Mouse (Mus musculus) urinary bladder, postnatal 4 days (tissue): ENCODE results near the gene Vpreb2.
A peak's percentile ranks its signal among the peaks of the same experiment; 100 is the strongest.
"Not testable (repeated sequence)": the region's sequence is repeated elsewhere in the genome, so short reads cannot be mapped to it uniquely, and the experiment has no call there.

Experiments used
- DNase-seq, 2 experiments: peaks; one replicate each; pipeline ENCODE4 v3.0.0; 2021 to 2022; ENCODE audit warnings: low spot score in 2 of 2

The Vpreb2 gene

DNA sequence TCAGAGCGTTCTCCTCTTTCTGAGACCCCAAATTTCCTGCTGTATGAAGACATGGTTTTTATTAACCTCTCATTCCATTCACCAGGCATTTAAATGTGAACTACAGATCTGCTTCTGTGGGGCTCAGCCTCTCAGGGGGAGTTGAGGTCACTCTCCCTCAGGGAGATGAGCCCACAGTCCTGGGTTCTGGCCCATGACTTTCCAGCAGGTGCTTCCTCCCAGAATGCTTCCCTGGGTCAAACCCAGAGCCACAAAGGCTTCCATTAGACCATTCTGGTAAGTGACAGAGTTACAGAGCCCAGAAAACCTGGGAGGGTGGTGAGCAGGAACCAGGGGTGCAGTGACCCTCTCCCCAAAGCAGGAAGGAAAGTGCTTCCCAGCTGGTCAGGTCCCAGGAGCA, at the start of gene Vpreb2:
Gene Vpreb2 (plus strand): TSS at position 301 of the 400 bp plus-strand sequence.
- DNase-seq = no peak

GRCm38 (mm10) chr16:17931906-17932460, 48.2 kb upstream of the Vpreb2 start:
- no peak for DNase-seq

- DNase-seq = no peak
Observed at GRCm38 (mm10) chr16:17933594-17934444, 46.4 kb upstream of the Vpreb2 start.

GRCm38 (mm10) chr16:17934445-17934910, 45.8 kb upstream of the Vpreb2 start:
- no peak for DNase-seq

DNA sequence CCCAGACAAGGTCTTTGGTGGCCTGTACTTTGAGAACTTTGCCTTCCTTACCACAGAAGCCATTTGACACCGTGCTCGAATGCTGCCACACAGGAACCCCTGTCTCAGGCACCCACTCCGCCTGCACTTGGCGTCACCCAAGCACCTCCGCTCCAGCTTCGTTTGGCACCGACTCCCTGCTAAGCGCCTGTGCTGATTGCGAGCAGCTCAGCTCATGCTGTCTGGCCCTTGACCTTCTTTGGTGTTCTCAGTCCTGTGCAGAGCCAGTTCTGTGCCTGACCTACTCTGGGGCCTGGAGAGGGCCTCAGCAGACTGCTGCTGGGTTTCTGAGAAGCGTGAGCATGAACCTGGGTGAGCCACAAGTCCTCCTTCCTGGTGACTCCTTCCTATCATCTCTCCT, 43.5 kb upstream of the Vpreb2 start:
- DNase-seq = no peak

- DNase-seq = no peak
Observed at GRCm38 (mm10) chr16:17938187-17938586, 42.0 kb upstream of the Vpreb2 start.

DNA sequence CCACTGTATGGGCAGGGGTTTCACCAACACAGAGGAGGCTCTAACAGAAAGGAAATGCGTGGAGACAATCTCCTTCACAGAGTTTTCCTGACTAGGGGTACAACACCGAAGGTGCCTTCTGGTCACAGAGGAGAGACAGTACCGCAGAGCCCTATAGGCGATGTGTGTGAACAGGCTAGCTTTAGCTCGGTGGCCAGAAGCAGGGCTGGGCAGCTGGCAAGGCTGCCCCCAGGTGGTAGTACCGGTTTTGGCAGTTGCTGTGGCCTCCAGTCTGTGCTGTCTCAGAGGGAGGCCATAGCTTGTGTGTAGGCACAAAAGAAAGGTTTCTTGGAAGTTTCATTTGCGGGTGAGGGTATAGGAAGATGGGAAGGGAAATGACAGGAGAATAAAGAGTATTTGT, 41.4 kb upstream of the Vpreb2 start:
- DNase-seq = peak; percentile 48 to 67

DNA sequence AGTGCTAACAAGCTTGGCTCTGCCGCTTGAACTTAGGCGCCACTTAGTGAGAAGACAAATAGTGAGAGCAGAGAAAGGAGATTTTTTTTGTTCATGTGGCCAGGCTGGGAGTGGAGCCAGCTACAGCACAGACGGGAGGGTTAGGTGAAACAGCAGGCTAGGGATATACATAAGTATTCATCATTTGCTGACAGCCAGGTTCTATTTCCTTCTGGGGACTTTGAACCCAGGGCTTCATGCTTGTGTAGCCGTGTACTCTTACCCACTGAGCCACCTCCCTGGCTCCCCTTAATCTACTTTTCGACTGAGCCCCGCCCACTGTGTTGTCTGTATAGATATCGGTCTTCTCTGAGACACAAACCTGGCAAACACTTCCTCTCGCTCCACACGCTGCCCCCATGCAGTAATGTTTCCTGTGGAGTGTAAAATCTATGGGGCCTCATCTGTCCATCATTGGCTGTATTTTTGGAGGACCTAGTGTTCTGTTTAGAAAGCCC, 40.9 kb upstream of the Vpreb2 start:
- no peak for DNase-seq

GRCm38 (mm10) chr16:17943466-17943865, 36.8 kb upstream of the Vpreb2 start:
- DNase-seq = no peak

DNA sequence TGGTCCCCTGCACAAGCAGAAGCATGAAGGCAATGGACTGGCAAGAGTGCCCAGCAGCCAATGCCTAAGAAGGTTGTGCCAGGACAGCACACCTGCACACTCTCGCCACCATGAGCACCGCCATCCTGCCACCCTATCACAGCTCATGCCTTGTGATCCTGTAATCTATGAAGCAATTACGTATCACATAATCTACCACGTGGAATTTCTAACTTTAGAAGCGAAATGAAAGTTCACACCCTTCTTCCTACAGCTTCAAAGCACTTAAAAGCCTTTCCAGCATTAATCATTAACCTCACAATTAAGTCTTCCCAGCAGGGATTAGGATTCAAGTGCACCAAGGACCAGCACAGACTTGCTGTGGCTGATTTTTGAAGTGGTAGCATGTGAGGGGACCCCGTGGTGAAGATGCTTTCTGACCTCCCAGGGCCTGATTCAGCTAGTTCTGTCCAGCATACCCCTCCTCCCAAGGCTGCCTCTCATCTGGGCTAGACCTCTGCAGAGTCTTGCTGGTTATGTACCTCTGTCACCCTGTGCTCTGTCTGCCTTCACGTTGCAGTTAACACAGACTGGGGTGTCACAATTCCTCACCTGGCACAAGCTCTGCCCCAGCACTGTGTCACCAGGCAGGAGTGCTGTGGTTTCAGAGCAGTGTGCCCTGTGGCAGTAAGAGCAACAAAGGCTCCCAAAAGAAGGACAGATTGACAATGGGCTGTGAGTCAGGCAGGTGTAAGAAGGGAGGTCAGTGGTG, 35.0 kb upstream of the Vpreb2 start:
- no peak for DNase-seq

GRCm38 (mm10) chr16:17949421-17949877, 30.8 kb upstream of the Vpreb2 start:
- DNase-seq = no peak

DNA sequence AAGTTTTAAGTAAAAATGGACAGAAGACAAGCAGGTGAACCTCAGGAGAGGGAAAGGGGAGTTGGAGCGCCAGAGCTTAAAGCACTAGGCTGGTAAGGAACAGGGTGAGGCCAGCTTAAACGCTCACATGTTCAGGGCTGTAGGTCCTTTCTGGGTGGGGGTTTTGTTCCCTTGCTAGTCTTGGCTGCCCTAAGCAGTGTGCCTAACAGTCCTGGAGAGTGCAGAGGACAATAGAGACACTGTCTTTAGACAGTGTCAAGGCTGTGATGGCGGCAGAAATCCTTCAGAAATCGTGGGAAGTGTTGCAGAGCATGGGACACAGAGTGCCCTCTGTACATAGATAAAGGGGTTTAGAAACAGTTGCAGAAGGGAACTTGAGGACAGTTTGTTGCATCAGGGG, 30.2 kb upstream of the Vpreb2 start:
- no peak for DNase-seq

GRCm38 (mm10) chr16:17951618-17952017, 28.6 kb upstream of the Vpreb2 start:
- DNase-seq = no peak

- DNase-seq = not testable (repeated sequence)
Observed at GRCm38 (mm10) chr16:17956052-17956638, 24.1 kb upstream of the Vpreb2 start.

- no peak for DNase-seq
Observed at GRCm38 (mm10) chr16:17962091-17962490, 18.1 kb upstream of the Vpreb2 start.

DNA sequence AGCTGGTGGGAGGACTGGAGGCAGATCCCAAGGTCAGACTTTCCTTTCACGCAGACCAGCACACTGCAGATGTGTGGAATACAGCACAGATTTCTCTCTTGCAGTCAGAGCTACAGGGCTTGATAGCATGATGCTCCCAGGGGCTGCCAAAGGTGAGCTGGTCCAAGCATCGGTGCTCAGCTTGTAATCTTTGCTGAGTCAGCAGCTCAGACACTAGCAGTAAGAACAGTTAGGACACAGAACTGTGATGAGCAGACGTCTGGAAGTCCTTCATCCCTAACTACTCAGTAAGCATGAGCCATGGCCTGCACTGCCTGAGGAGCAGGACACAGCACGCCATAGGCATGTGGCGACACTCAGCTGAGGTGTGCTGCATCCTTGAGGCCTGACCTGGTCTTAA, 8.4 kb upstream of the Vpreb2 start:
- DNase-seq = no peak

GRCm38 (mm10) chr16:17977840-17978239, 2.4 kb upstream of the Vpreb2 start:
- DNase-seq = not testable (repeated sequence)

- no peak for DNase-seq
Observed at GRCm38 (mm10) chr16:17983201-17983600, 3.0 kb downstream of the Vpreb2 start.

DNA sequence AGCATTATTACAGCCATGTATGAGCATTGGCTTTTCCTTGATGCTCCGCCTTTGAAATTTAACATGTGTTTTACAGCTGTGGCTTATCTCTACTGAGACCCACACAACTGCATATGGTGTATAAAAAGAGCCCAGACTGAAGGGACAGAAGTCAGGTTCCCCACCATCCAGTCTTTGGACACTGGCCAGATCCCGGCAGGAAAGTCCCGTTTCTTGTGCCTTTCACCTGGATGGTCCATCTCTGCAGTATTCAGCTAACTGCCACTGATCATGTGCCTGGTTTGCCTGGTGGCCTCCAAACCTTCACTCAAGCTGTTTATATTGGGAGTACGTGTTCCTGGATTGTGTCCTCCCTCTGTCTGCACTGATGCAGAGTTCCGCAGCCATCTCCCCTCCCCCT, 4.0 kb downstream of the Vpreb2 start:
- no peak for DNase-seq

DNA sequence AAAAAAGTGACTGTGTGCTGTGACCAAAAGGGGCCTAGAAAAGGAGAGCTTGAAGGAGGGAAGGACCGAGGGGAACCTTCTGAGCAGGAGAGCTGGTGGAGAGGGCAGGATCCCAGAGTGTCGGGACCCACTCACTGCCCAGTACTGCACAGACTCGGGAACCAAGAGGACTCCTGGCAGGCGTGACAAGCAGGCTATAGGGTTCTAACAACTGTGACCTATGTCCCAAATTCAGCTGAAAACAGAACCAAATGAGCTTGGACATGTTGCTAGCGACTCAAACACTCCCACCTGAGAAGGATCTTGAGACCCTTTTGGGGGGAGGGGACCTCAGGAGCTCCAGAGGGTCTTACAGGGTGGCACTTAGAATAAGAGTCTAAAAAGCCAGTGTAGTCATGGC, 4.8 kb downstream of the Vpreb2 start:
- no peak for DNase-seq

DNA sequence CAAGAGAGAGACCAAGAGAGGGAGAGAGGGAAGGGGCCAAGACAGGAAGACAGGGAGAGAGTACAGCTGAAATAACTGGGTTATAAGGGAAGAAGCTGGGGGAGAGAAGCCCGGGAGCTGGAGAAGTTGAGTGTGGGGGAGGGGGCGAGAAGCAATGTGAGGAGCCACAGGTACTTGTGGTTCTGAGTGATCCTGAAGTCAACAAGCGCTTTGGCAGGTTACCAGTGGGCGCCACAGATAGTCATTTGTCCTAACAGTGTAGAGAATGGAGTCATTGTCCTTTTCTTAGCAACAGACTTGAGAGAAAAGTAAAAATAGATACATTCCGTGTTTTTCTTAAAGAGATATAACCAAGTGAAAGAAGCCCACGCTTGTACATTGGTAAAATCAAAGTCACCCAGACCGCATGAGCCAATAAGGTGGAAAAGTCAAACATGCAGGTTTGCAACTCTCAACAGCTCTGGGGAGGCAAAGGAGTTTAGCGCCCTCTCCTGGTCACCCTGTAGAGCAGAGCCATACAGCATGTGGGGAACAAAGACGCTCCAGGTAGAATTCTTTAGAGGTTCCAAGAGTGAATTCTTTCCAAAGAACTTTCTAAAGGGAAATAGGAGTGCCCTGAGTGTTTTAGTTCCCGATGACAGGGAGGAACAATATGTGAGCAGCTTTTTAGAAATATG, 6.4 kb downstream of the Vpreb2 start:
- DNase-seq = peak; percentile 39 to 61
